Comparison of ENCODE assay signal across 13 mouse cellular contexts in genomic region chr1:51509776-51510175, GRCm38 (mm10). TPM values are rescaled to one million over a fixed set of nuclear protein-coding genes. Genes with fewer than 3 reads are reported as not detected.
DNase-seq lines count a peak whose midpoint lies in the region; TF ChIP-seq lines count a peak whose summit lies in the region.
"Had no signal": no experiment of that assay in that cellular context is flagged by ENCODE, and none has a peak within 500 bp of the region (broad histone marks: within the 10 kb centered on the region; RNA-seq: fewer than 3 reads in every experiment).

No protein-coding gene starts in this region.

- no peaks in the 10 kb centered on the region for H3K27me3 ChIP-seq in kidney, adult 2 months (replicated peaks; ENCODE audit: control insufficient read depth, insufficient read depth, low read length)
- H3K27me3 ChIP-seq: embryonic facial prominence, embryonic 12.5 days; kidney, embryonic 15.5 days; limb, embryonic 12.5 days had no signal

- H3K27ac ChIP-seq in kidney, adult 2 months (ENCODE audit: insufficient read depth, low read depth, low read length): peak overlapping the region; percentile 13
- H3K27ac ChIP-seq: embryonic facial prominence, embryonic 12.5 days; limb, embryonic 12.5 days had no signal

- H3K4me1 ChIP-seq in kidney, adult 2 months (ENCODE audit: control insufficient read depth, insufficient read depth, low read length): peaks cover 38% of the 10 kb centered on the region
- H3K4me1 ChIP-seq: embryonic facial prominence, embryonic 12.5 days had no signal

- DNase-seq in heart, adult 11 months: peak; percentile 72
- no peak for DNase-seq in heart, adult 9 months (ENCODE audit: low spot score in 2 of 2)
- DNase-seq in kidney, adult 2 months: no peak
- DNase-seq in kidney, adult 18-20 months: no peak
- peak; percentile 18 for DNase-seq in urinary bladder, postnatal 14 days (ENCODE audit: low spot score)
- no peak for DNase-seq in urinary bladder, postnatal 36 days (ENCODE audit: low spot score in 2 of 2)
- no peak for DNase-seq in gastrocnemius, postnatal 25 days
- no peak for DNase-seq in spleen, postnatal 10 days (ENCODE audit: low spot score in 2 of 2)
- DNase-seq: cerebellum, postnatal 14 days; layer of hippocampus, postnatal 36 days had no signal

- H3K36me3 ChIP-seq in kidney, adult 2 months (ENCODE audit: control insufficient read depth, insufficient read depth, low read length): no peaks in the 10 kb centered on the region
- H3K36me3 ChIP-seq: embryonic facial prominence, embryonic 12.5 days; kidney, embryonic 15.5 days; limb, embryonic 12.5 days had no signal

- no peak for TF ChIP-seq POLR2A in kidney, adult 2 months (IDR thresholded peaks at IDR 0.05; ENCODE audit: low read depth, low read length)

- WGBS in kidney, adult 2 months: 49% methylated on average over 8 of the region's 8 CpGs

- TF ChIP-seq CTCF in kidney, adult 2 months (conservative IDR thresholded peaks at IDR 0.05; ENCODE audit: insufficient read depth, insufficient read length, low read depth, low read length): no peak

- no peak overlapping the region for H3K4me3 ChIP-seq in kidney, adult 2 months (ENCODE audit: insufficient read depth, low read depth, low read length)
- H3K4me3 ChIP-seq: embryonic facial prominence, embryonic 12.5 days; kidney, embryonic 15.5 days; limb, embryonic 12.5 days had no signal

RNA-seq across cellular contexts. Expression of gene Nabp1, which starts 31.6 kb away (rescaled TPM):
- polyA plus RNA-seq in kidney, adult 2 months (2012; rRNA removed): 28.6 and 33.1 TPM in 2 replicates
- 10 to 100 TPM; 13.4 to 17.1 TPM for total RNA-seq in gastrocnemius, postnatal 25 days (2021)

Comparison
In these comparisons a context has a peak if more than half of its experiments do, and no peak if none do; other contexts are left out.
1. DNase-seq: peak in heart, adult 11 months (single experiment) and urinary bladder, postnatal 14 days (single experiment); none in heart, adult 9 months (0 of 2), kidney, adult 2 months (single experiment), kidney, adult 18-20 months (single experiment), urinary bladder, postnatal 36 days (0 of 2), gastrocnemius, postnatal 25 days (single experiment) and spleen, postnatal 10 days (0 of 2).